ENCODE assay signal across 24 mouse cellular contexts in the genomic region with DNA sequence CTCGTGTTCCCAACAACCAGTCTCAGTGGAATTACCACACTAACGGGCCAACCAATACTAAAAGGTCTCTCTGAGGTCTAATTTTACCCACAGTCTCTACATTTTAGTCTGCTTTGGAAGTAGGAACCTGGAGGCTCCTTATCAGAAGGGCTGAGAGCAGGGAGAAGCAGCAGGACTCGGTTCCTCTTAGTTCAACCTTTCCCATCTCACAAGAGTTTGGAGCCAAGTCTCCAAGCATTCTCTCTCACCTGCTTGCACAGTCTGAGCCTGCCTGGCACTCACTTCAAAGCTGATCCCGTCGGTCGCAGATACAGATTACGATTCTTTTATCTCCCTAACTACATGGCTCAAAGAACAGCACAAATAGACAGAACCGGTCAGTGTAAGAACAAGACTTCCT.
"Had no signal": no experiment of that assay in that cellular context is flagged by ENCODE, and none has a peak within 500 bp of the region (broad histone marks: within the 10 kb centered on the region; RNA-seq: fewer than 3 reads in every experiment).

No protein-coding gene starts in this region.

- H3K27ac ChIP-seq: heart, embryonic 13.5 days; heart, embryonic 15.5 days; hindbrain, embryonic 13.5 days; hindbrain, embryonic 15.5 days; hindbrain, postnatal 0 days; kidney, embryonic 15.5 days; kidney, postnatal 0 days; limb, embryonic 13.5 days; limb, embryonic 15.5 days; liver, embryonic 12.5 days; liver, embryonic 14.5 days had no signal

- H3K9me3 ChIP-seq: heart, embryonic 13.5 days; heart, embryonic 15.5 days; hindbrain, embryonic 13.5 days; hindbrain, embryonic 15.5 days; kidney, embryonic 15.5 days; limb, embryonic 13.5 days; limb, embryonic 15.5 days; liver, embryonic 12.5 days had no signal

- H3K4me3 ChIP-seq: heart, embryonic 13.5 days; heart, embryonic 15.5 days; hindbrain, embryonic 13.5 days; hindbrain, embryonic 15.5 days; kidney, embryonic 15.5 days; limb, embryonic 13.5 days; limb, embryonic 15.5 days; liver, embryonic 12.5 days had no signal

- H3K9ac ChIP-seq: heart, embryonic 13.5 days; heart, embryonic 15.5 days; hindbrain, embryonic 13.5 days; hindbrain, embryonic 15.5 days; kidney, embryonic 15.5 days; limb, embryonic 13.5 days; limb, embryonic 15.5 days; liver, embryonic 12.5 days; liver, embryonic 14.5 days had no signal

- DNase-seq: gastrocnemius, postnatal 14 days; gastrocnemius, postnatal 36 days; heart, adult 18-20 months; heart, postnatal 14 days; heart, postnatal 36 days; kidney, adult 11 months; kidney, adult 2 months; kidney, adult 9 months; kidney, postnatal 14 days; kidney, postnatal 36 days; layer of hippocampus, adult 9-11 months; layer of hippocampus, postnatal 36 days; left cerebral cortex, postnatal 4 days had no signal

- H3K27me3 ChIP-seq: heart, embryonic 13.5 days; heart, embryonic 15.5 days; hindbrain, embryonic 13.5 days; hindbrain, embryonic 15.5 days; kidney, embryonic 15.5 days; limb, embryonic 13.5 days; limb, embryonic 15.5 days; liver, embryonic 12.5 days had no signal
